Mouse (Mus musculus) layer of hippocampus, adult 6 months (tissue): ENCODE measurements around the gene Olfr71. TPM values are rescaled to one million over a fixed set of nuclear protein-coding genes. Genes with fewer than 3 reads are reported as not detected.

Experiments used
- long read RNA-seq, 2 experiments: library from polyadenylated mRNA; unstranded; transcript quantifications; one replicate each; pipeline ENCODE4 v2.0.0; 2019 to 2020
- polyA plus RNA-seq: library from polyadenylated mRNA; unstranded; fragments of <200 nt; fragmentation: Nextera tagmentation; gene quantifications from 2 replicates; pipeline ENCODE4 v1.2.3, GENCODE M21; 2021

Olfr71 gene
- polyA plus RNA-seq: not detected in 2 replicates
- long read RNA-seq, experiment 1: 0 reads
- long read RNA-seq, experiment 2: 0 reads

DNA sequence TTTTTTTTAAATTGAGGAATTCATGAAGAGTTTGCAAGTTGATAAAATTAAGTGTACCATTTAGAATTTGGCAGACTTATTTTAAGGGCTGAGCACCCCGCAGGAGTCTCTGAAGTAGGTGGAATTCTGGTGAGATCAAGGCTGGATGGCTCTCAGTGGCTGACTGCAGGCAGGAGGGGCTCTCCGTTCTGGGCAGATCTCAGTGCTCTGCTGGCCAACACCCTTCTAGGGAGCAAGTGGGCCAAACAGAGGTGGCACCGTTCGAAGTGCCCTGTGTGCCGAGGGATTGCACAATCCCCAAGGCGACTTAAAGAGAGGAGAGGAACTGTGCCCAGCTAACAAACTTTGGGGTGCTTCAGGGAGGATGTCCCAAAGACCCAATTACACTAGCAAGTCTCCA, at the start of gene Olfr71:
Gene Olfr71, minus strand, starts transcription at position 387 of the 400 bp plus-strand sequence.

DNA sequence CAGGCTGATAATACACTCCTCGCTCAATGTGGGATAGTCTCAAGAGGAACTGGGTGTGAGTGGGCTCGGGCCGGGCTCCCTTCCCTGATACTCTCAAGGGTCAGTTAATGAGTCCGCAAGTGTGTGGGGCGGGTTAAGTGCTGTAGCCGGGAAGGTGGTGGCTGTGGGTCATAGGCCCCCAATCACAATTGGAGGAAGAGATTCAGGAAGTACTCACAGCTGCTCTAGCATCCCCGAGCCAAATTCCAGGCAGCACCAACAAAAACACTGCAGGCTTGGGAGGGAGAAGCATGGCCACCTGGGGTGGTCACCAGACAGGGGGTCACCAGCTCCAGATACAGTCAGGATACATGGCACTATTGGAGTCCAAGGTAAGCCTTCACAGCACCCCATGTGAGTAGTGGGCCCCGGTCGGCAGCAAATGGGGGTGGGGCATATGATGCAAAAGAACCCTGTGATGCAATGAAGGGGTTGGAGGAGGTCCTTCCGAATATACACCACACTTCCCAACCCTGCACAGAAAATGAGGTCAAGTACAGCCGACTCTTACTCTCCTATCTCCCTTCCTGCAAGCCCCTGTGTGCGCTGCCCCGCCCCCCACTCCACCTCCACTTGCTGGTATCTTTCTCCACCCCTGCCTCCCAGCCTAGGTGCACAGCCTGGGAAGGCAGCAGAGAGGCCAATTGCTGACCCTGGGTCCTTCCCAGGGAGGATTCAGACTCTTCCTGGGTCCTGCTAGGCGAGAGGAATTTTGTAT, 19.9 kb upstream of the Olfr71 start, which contains the start of gene Spaar:
Gene Spaar, plus strand, starts transcription at position 241 of the 757 bp plus-strand sequence.

DNA sequence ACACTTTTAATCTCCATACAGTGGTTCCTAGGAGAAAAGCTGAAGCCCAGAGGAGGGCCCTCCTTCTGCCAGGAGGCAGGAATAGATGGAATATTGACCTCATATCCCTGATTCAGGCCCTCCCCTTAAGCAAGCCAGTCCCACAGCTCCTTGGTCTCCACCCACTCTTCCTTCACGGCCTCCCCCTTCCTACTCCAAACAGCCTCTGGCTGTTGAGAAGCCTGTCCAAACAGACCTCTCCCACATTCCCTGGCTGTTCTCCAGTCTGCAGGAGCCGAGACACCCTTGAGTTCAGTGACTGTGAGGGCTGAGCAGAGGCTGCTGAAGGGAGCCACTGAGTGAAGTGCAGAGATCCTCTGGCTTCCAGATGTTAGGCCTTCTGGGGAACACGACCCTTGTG, 16.9 kb upstream of the Olfr71 start, which contains the start of gene Hrct1:
Gene Hrct1, plus strand, starts transcription at position 194 of the 400 bp plus-strand sequence.

DNA sequence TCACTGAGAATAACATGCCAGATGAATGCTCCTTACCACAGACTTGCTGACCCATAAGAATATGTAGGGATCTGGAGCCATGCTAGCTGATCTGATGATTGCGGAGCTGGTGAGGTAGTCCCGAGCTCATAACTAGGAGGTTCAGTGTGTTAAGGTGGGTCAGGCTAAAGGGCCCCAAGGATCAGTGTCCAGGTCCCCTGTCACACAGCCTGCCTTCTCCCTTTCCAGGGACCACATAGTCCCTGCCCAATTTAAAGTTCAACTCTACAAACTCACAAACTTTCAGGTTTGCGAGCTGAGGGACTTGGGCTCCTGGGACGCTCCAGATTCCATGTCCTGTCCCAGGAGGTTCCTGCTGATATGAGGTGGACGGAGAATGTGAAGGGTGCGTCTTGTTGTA, 9.3 kb downstream of the Olfr71 start, which contains the start of gene Olfr70:
Gene Olfr70, minus strand, starts transcription at position 101 of the 400 bp plus-strand sequence.

DNA sequence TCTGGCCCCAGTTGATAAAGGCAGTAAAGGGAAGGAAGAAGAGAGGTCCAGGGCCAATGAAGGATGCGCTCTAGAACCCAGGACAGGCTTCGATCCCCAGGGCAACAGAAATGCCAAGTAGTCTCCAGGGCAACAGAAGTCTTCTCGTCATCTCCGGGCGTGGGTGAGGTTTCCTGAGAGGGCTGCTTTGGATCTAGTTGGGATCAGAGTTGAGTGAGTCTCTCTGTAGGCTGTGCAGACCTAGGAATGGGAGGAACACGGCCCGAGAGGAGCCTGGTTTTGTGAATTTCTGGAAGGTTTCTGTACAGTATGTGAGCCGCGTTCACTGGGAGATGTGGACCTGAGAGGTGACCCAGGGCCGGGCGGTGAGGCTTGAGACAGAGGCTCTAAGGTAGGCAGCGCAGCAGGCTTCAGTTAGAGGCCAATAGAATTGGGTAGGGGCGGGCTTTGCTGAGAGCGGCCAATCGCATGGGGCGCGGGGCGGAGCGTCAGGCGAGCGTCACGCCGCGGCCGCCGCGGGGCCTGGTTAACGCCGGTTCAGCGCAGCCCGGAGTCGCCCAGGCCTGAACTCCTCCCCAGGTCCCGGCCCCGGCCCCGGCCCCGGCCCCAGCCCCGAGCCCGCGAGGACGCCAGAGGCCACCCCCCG, 41.1 kb downstream of the Olfr71 start, which contains the start of the genes Tmem8b and Fam221b:
Gene Tmem8b, plus strand, starts transcription at position 190 of the 646 bp plus-strand sequence.
Gene Fam221b, minus strand, starts transcription at position 364 of the 646 bp plus-strand sequence.

DNA sequence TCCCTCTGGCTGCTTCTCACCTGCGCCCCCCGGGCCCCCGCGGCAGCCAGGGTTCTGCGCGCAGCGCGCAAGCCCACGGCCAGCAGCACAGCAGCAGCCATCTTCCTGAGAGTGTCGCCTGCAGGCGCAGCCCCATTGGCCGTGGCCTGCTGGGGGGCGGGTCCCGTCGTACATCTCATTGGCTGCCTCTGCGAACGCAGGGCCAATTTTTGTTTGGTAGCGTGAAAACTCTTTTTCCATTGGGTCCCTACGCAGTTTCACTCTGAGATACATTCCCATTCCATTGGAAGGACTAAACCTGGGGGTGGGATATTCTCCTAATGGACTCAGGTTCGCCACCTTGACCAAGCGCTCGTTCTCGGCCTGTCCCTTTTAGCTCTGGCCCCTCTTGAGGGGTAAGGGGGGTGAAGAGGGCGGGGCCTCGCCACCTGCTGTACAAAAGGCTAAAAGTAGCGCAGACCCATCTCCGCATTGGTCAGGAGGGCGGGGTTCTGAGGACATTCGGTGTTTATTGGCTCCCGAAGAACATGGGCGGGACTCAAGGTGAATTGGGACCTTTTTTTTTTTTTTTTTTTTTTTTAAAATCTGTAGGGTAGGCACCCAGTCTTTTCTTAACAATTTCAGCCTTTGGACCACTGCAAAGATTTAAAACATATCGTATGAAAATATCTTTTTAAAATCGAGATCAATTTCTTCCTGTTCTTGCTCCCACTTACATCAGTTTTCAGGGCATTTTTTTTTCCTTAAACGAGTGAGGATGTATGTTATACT, 53.5 kb downstream of the Olfr71 start, which contains the start of gene Hint2:
Gene Hint2, minus strand, starts transcription at position 128 of the 771 bp plus-strand sequence.

Other genes starting within 250 kb of the Olfr71 start
- gene Sit1, start 226.5 kb downstream of the Olfr71 start, polyA plus RNA-seq: not detected in 2 replicates
- gene Ccdc107, start 217.4 kb downstream of the Olfr71 start, polyA plus RNA-seq: 85.4 and 101 TPM in 2 replicates
- 0.38 and 1.2 TPM in 2 replicates for gene Arhgef39, start 210.6 kb downstream of the Olfr71 start, polyA plus RNA-seq
- 0.44 and 0.94 TPM in 2 replicates for gene Car9, start 203.3 kb downstream of the Olfr71 start, polyA plus RNA-seq
- gene Tpm2, start 186.5 kb downstream of the Olfr71 start, polyA plus RNA-seq: 2.9 and 4.0 TPM in 2 replicates
- 61.7 and 62.9 TPM in 2 replicates for gene Creb3, start 147.9 kb downstream of the Olfr71 start, polyA plus RNA-seq
- 46.0 and 49.4 TPM in 2 replicates for gene Tln1, start 147.6 kb downstream of the Olfr71 start, polyA plus RNA-seq
- gene Rgp1, start 131.5 kb downstream of the Olfr71 start, polyA plus RNA-seq: 25.7 and 34.6 TPM in 2 replicates
- gene Gba2, start 131.4 kb downstream of the Olfr71 start, polyA plus RNA-seq: 22.4 and 27.0 TPM in 2 replicates
- 0.24 TPM in 1 of 2 replicates, not detected in the other for gene Msmp, start 125.8 kb downstream of the Olfr71 start, polyA plus RNA-seq
- 5.0 and 6.5 TPM in 2 replicates for gene Npr2, start 78.3 kb downstream of the Olfr71 start, polyA plus RNA-seq
- 3.8 and 4.6 TPM in 2 replicates for gene Spag8, start 56.7 kb downstream of the Olfr71 start, polyA plus RNA-seq
- 161 and 201 TPM in 2 replicates for gene Hint2, start 53.8 kb downstream of the Olfr71 start, polyA plus RNA-seq
- 7.0 and 7.9 TPM in 2 replicates for gene Tmem8b, start 41.3 kb downstream of the Olfr71 start, polyA plus RNA-seq
- gene Fam221b, start 41.1 kb downstream of the Olfr71 start, polyA plus RNA-seq: 1.2 TPM in 2 replicates
- gene Olfr70, start 9.4 kb downstream of the Olfr71 start, polyA plus RNA-seq: not detected in 2 replicates
- 0.69 and 0.87 TPM in 2 replicates for gene Hrct1, start 16.9 kb upstream of the Olfr71 start, polyA plus RNA-seq
- 0.21 and 0.24 TPM in 2 replicates for gene Spaar, start 19.8 kb upstream of the Olfr71 start, polyA plus RNA-seq
- gene Olfr159, start 60.8 kb upstream of the Olfr71 start, polyA plus RNA-seq: not detected in 2 replicates
- not detected in 2 replicates for gene Olfr156, start 113.6 kb upstream of the Olfr71 start, polyA plus RNA-seq
- not detected in 2 replicates for gene Olfr157, start 129.9 kb upstream of the Olfr71 start, polyA plus RNA-seq
- not detected in 2 replicates for gene Olfr155, start 141.3 kb upstream of the Olfr71 start, polyA plus RNA-seq
- 1.6 and 2.4 TPM in 2 replicates for gene Reck, start 165.3 kb upstream of the Olfr71 start, polyA plus RNA-seq
- gene Glipr2, start 247.1 kb upstream of the Olfr71 start, polyA plus RNA-seq: 4.2 and 4.6 TPM in 2 replicates